Mouse (Mus musculus) forebrain, embryonic 10.5 days (tissue): ENCODE measurements around the gene Tbx6. TPM values are rescaled to one million over a fixed set of nuclear protein-coding genes. Genes with fewer than 3 reads are reported as not detected.
"Not testable (repeated sequence)": the region's sequence is repeated elsewhere in the genome, so short reads cannot be mapped to it uniquely, and the experiment has no call there.

ENCODE experiments used
- DNase-seq: peaks from one replicate; pipeline ENCODE4 v3.0.0-alpha.2; 2017; ENCODE audit warnings: low spot score; ENCODE audit errors: extremely low spot score
- H3K27ac ChIP-seq: fragments of 300-500 bp; sonication (generic); 2 replicates; pipeline ENCODE4 v1.5.1; 2016; ENCODE audit warnings: mild to moderate bottlenecking
- H3K27me3 ChIP-seq: fragments of 300-500 bp; sonication (generic); 2 replicates; pipeline ENCODE4 v1.6.1; 2016; ENCODE audit warnings: mild to moderate bottlenecking; ENCODE audit not compliant: poor library complexity, severe bottlenecking
- H3K36me3 ChIP-seq: fragments of 300-500 bp; sonication (generic); replicated peaks from 2 replicates; pipeline ENCODE4 v1.6.1; 2016; ENCODE audit warnings: mild to moderate bottlenecking, moderate library complexity
- H3K4me1 ChIP-seq: fragments of 300-500 bp; sonication (generic); 2 replicates; pipeline ENCODE4 v1.6.1; 2016
- H3K4me3 ChIP-seq: fragments of 300-500 bp; sonication (generic); 2 replicates; pipeline ENCODE4 v1.5.1; 2016; ENCODE audit warnings: mild to moderate bottlenecking, moderate library complexity
- H3K9me3 ChIP-seq: fragments of 300-500 bp; sonication (generic); 2 replicates; pipeline ENCODE4 v1.6.1; 2016; ENCODE audit warnings: mild to moderate bottlenecking, moderate library complexity
- WGBS: fragments of 180-500 bp; shearing (Covaris S2); methylation state at CpG from one replicate; pipeline ENCODE4 v1.1.7; 2016; 5-methylcytosine and 5-hydroxymethylcytosine counted together
- polyA plus RNA-seq: library from polyadenylated mRNA; unstranded; fragments of >200 nt; fragmentation: Nextera tagmentation; extraction: Ambion mirVana; gene quantifications from 2 replicates; pipeline ENCODE4 v1.2.1, GENCODE M21; 2016

Gene Tbx6
- polyA plus RNA-seq, 1 experiment from 2014 or later: 0.61 TPM

GRCm38 (mm10) chr7:126775185-126775977, 5.9 kb upstream of the Tbx6 start:
- DNase-seq: no peak
- H3K36me3 ChIP-seq: peaks cover 32% of the 10 kb centered on the region
- peak overlapping the region; percentile 96 for H3K27ac ChIP-seq
- peak overlapping the region; percentile 88; the same call in 1 of the 2 replicates for H3K4me3 ChIP-seq
- no peaks in the 10 kb centered on the region for H3K9me3 ChIP-seq
- WGBS: 84% methylated on average over 10 of the region's 10 CpGs
- no peaks in the 10 kb centered on the region for H3K27me3 ChIP-seq
- peaks cover 46% of the 10 kb centered on the region for H3K4me1 ChIP-seq

- DNase-seq: no peak
- H3K4me1 ChIP-seq: peaks cover 51% of the 10 kb centered on the region
- peaks cover 27% of the 10 kb centered on the region for H3K36me3 ChIP-seq
- WGBS: 76% methylated on average over 3 of the region's 3 CpGs
- peak overlapping the region; percentile 96 for H3K27ac ChIP-seq
- peak overlapping the region; percentile 88 for H3K4me3 ChIP-seq
- no peaks in the 10 kb centered on the region for H3K27me3 ChIP-seq
- no peaks in the 10 kb centered on the region for H3K9me3 ChIP-seq
Measured at GRCm38 (mm10) chr7:126775978-126776234, 5.4 kb upstream of the Tbx6 start.

GRCm38 (mm10) chr7:126776598-126777057, 4.7 kb upstream of the Tbx6 start, which contains the start of gene Ypel3:
Ypel3 (plus strand) TSS chr7:126776955.
- Histone ChIP-seq H3K27me3 (no peaks in the 10 kb centered on the region), H3K36me3 (peaks cover 20% of the 10 kb centered on the region), H3K4me1 (peaks cover 59% of the 10 kb centered on the region), H3K9me3 (no peaks in the 10 kb centered on the region), H3K4me3 (peak within 1 kb of the TSS; percentile 88), H3K27ac (peak within 1 kb of the TSS; percentile 96)
- under 1% methylated on average over 36 of the region's 37 CpGs for WGBS
- peak; percentile 89 for DNase-seq

GRCm38 (mm10) chr7:126777476-126777875, 3.8 kb upstream of the Tbx6 start:
- peak overlapping the region; percentile 96 for H3K27ac ChIP-seq
- peaks cover 15% of the 10 kb centered on the region for H3K36me3 ChIP-seq
- H3K4me3 ChIP-seq: peak overlapping the region; percentile 88
- no peak for DNase-seq
- peaks cover 67% of the 10 kb centered on the region for H3K4me1 ChIP-seq
- H3K27me3 ChIP-seq: no peaks in the 10 kb centered on the region
- 53% methylated on average over 10 of the region's 10 CpGs for WGBS
- no peaks in the 10 kb centered on the region for H3K9me3 ChIP-seq

- Histone ChIP-seq H3K27me3 (no peaks in the 10 kb centered on the region), H3K27ac (no peak overlapping the region), H3K9me3 (no peaks in the 10 kb centered on the region), H3K36me3 (peaks cover 13% of the 10 kb centered on the region), H3K4me3 (0 out of 2 replicates have a peak overlapping the region, but pooled peaks have one; percentile 12), H3K4me1 (peaks cover 70% of the 10 kb centered on the region)
- WGBS: 87% methylated on average over 3 of the region's 3 CpGs
- DNase-seq: no peak
Measured at GRCm38 (mm10) chr7:126778147-126778546, 3.1 kb upstream of the Tbx6 start.

GRCm38 (mm10) chr7:126779101-126779500, 2.2 kb upstream of the Tbx6 start:
- Histone ChIP-seq H3K27ac (peak overlapping the region; percentile 86; the same call in 1 of the 2 replicates), H3K36me3 (peaks cover 14% of the 10 kb centered on the region), H3K4me1 (peaks cover 71% of the 10 kb centered on the region)
- not testable (repeated sequence) for H3K27me3 ChIP-seq, H3K4me3 ChIP-seq, H3K9me3 ChIP-seq, DNase-seq
- 91% methylated on average over 7 of the region's 7 CpGs for WGBS

- under 1% methylated on average over 21 of the region's 21 CpGs for WGBS
Measured at GRCm38 (mm10) chr7:126779983-126780970, 1.0 kb upstream of the Tbx6 start.

GRCm38 (mm10) chr7:126781661-126782370, 533 bp downstream of the Tbx6 start:
- Histone ChIP-seq H3K36me3 (peaks cover 41% of the 10 kb centered on the region), H3K27ac (peak overlapping the region; percentile 86), H3K4me1 (peaks cover 56% of the 10 kb centered on the region), H3K27me3 (no peaks in the 10 kb centered on the region), H3K4me3 (peak overlapping the region; percentile 59), H3K9me3 (no peaks in the 10 kb centered on the region)
- no peak for DNase-seq
- WGBS: 45% methylated on average over 11 of the region's 11 CpGs

More at GRCm38 (mm10) chr7:126779983-126780970, 1.0 kb upstream of the Tbx6 start:
- Histone ChIP-seq H3K27ac (peak overlapping the region; percentile 86), H3K4me3 (peak overlapping the region; percentile 59), H3K4me1 (peaks cover 71% of the 10 kb centered on the region), H3K27me3 (no peaks in the 10 kb centered on the region), H3K36me3 (peaks cover 25% of the 10 kb centered on the region), H3K9me3 (no peaks in the 10 kb centered on the region)
- peak; percentile 89 for DNase-seq

- Histone ChIP-seq H3K27me3 (no peaks in the 10 kb centered on the region), H3K36me3 (peaks cover 50% of the 10 kb centered on the region), H3K9me3 (no peaks in the 10 kb centered on the region), H3K4me1 (peaks cover 47% of the 10 kb centered on the region), H3K4me3 (no peak overlapping the region), H3K27ac (0 out of 2 replicates have a peak overlapping the region, but pooled peaks have one; percentile 16)
- DNase-seq: no peak
- WGBS: 88% methylated on average over 13 of the region's 13 CpGs
Measured at GRCm38 (mm10) chr7:126782693-126783092, 1.4 kb downstream of the Tbx6 start.

GRCm38 (mm10) chr7:126784469-126784868, 3.2 kb downstream of the Tbx6 start:
- WGBS: 87% methylated on average over 7 of the region's 7 CpGs
- H3K27ac ChIP-seq: no peak overlapping the region
- H3K9me3 ChIP-seq: no peaks in the 10 kb centered on the region
- H3K27me3 ChIP-seq: no peaks in the 10 kb centered on the region
- peaks cover 43% of the 10 kb centered on the region for H3K4me1 ChIP-seq
- DNase-seq: no peak
- H3K4me3 ChIP-seq: no peak overlapping the region
- peaks cover 65% of the 10 kb centered on the region for H3K36me3 ChIP-seq

- no peak overlapping the region for H3K4me3 ChIP-seq
- H3K27ac ChIP-seq: no peak overlapping the region
- DNase-seq: no peak
- peaks cover 41% of the 10 kb centered on the region for H3K4me1 ChIP-seq
- 92% methylated on average over 4 of the region's 4 CpGs for WGBS
- H3K36me3 ChIP-seq: peaks cover 71% of the 10 kb centered on the region
- H3K27me3 ChIP-seq: no peaks in the 10 kb centered on the region
- no peaks in the 10 kb centered on the region for H3K9me3 ChIP-seq
Measured at GRCm38 (mm10) chr7:126785056-126785455, 3.8 kb downstream of the Tbx6 start.

GRCm38 (mm10) chr7:126786142-126786541, 4.9 kb downstream of the Tbx6 start:
- H3K27ac ChIP-seq: no peak overlapping the region
- 95% methylated on average over 14 of the region's 14 CpGs for WGBS
- no peaks in the 10 kb centered on the region for H3K27me3 ChIP-seq
- no peak for DNase-seq
- peaks cover 81% of the 10 kb centered on the region for H3K36me3 ChIP-seq
- H3K4me3 ChIP-seq: no peak overlapping the region
- no peaks in the 10 kb centered on the region for H3K9me3 ChIP-seq
- peaks cover 41% of the 10 kb centered on the region for H3K4me1 ChIP-seq
